Mouse (Mus musculus): ENCODE results near the gene Foxn2.

DNA sequence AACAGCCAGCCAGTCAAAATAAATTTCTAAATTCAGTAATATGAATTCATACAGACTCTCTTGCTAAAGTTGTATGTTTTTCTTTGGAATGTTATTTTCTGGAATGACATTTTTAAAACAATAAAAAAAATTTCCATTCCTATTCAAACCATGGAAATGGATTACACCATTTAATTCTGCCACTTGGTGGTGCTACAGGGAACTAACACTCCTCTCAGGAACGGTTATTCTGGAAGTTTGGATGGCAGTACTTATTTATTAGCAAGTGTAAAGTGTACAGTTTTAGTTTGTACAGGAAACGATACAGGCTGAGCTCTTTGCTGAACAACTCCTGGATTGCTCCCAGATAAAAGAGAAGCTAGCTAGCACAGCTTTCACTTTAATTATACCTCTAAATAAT is 87.3 kb downstream of the Foxn2 start:
- TF ChIP-seq CHD2 (IDR thresholded peaks at IDR 0.05; ENCODE audit: low read depth, low read length) (no peak), ZNF384 (IDR thresholded peaks at IDR 0.05; ENCODE audit: low read depth, low read length) (no peak), ZC3H11A (IDR thresholded peaks at IDR 0.05; ENCODE audit: borderline replicate concordance, low read depth, low read length) (no peak)

All from ES-E14 (cell line).